Mouse (Mus musculus): Measurements from ENCODE around the gene Habp4.

Gene Habp4

DNA sequence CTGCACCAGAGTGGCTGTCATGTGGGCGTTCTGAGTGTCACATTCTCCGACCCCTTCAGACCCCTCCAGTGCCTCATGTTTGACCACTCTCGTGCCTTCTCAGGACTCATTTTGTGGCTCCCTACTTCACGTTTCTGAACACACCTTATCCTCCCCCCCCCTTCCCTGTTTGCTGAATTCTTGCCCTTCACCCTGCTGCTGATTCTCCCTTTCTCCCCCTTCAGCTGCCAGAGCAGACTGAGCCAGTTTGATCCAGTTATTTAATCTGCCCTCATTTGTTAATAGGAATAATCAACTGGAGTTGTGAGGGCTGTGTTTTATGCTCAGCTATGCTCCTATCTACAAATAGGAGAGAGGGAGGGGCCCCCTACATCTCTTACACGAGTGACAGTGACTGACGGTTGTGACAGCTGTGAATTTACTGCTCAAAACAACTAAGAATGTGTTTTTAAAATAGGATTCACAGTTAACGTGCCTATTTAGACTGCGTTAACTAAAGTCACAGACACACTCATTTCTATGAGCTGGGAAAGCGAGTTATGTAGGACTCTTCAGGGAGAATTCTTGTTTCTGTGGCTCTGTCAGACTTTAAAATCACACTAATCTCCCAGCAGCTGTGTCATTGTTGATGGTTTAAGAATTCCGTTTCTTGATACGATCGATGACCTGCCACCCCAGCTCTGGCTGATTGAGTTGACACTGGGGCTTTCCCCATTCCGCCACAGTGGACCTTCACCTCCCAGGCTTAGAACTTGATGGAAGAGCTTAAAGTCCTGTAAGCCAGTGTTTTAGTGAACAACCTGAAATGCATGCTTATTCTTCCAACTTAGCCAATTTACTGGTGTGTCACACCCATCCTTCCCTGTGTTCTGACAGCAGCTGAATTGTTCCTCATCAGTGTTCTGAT lies 17.4 kb downstream of the Habp4 start:
- DNase-seq: no peak

GRCm38 (mm10) chr13:64180300-64180699 lies 18.7 kb downstream of the Habp4 start:
- DNase-seq: peak in 1 of 2 experiments; percentile 12

GRCm38 (mm10) chr13:64180888-64181287 lies 19.3 kb downstream of the Habp4 start:
- DNase-seq: peak; percentile 68 to 73

- DNase-seq: no peak
Measured at GRCm38 (mm10) chr13:64182091-64182490, 20.5 kb downstream of the Habp4 start.

GRCm38 (mm10) chr13:64183583-64183982 lies 22.0 kb downstream of the Habp4 start:
- DNase-seq: no peak

DNA sequence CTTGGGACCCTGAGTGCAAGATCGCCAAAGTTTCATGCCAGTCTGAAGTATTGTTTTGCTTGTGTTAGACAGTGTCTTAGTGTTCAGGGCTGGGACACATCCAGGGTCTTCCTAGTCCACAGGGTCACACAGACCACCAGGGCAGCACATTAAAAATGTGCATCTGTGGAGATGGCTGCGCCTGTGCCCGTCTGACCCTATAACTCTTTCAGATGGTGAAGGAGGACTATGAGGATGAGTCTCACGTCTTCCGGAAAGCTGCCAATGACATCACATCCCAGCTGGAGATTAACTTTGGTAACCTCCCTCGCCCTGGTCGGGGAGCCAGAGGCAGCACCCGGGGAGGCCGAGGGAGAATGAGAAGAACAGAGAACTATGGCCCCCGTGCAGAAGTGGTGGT lies 22.7 kb downstream of the Habp4 start:
- DNase-seq: no peak

GRCm38 (mm10) chr13:64185176-64185575 lies 23.6 kb downstream of the Habp4 start:
- DNase-seq: no peak

DNA sequence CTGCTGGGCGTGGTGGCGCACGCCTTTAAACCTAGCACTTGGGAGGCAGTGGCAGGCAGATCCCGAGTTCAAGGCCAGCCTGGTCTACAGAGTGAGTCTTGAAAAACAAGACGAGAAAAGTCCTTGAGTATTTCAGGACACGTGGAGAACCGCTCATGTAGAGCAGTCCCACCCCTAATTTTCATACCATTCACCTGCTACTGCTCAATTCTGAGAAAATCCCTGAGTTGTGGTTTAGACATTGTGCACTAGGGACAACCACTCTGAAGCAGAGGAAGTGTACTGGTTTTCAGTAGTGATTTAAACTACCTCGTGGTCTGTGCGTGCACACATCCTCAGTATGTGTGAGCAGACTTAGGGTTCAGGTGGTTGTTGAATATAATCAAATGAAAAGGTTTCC lies 24.0 kb downstream of the Habp4 start:
- no peak for DNase-seq

- DNase-seq: no peak
Measured at GRCm38 (mm10) chr13:64186516-64186915, 24.9 kb downstream of the Habp4 start.

DNA sequence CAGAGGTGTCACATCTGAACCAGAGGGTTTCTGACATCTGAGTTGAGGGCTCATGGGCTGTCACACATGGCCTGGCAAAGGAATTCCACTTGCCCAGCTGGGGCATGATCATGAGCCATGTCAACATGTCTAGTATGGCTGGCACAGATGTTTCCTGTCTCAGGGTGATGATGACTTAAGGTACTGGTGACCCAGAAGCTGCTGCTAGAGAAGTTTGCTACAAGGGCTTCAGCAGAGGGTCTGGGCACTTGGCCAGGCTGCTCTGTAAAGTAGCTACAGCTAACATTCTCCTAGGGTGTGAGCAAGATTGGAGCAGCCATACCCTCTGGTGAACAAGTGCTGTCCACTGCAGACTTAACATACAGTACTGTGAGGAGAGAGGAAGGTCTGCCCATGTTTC lies 25.4 kb downstream of the Habp4 start:
- no peak for DNase-seq

DNA sequence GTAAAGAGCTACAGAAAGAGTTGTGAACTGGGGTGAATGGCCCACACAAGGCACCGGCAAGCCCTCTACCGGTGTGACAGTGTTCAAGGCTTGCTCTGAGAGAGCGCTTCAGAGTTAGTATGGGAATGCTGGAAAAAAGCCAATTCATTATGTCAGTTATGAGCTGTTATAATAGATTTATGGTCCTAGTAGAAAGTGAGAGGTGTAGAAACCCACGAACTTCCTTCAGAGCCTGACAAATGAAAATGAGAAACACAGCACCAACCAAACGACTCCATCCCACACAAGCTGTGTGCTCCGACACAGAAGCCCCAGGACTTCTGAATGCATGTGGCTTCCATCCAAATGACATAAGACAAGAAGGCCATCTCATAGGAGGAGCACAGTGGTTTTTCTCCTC lies 36.3 kb downstream of the Habp4 start:
- DNase-seq: no peak

GRCm38 (mm10) chr13:64198310-64198709 lies 36.7 kb downstream of the Habp4 start:
- DNase-seq: no peak

DNA sequence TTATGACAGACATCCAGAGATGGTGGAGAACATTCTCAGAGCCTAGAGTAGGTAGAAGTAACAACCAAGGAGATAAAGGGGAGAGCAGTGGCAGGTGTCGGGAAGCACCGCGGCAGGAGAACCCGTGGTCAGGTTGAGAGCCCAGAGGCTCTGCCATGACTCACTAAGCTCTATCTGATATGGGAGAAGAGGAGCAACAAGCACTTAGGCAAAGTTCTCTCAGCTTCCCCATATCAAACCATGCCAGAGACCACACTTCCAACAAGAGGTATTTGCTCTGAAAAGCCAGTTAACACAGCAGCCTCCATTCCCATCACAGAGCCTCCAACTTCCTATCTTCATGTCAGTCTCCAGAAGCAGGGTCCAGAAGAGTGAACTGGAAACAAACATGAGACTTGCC lies 39.3 kb downstream of the Habp4 start:
- no peak for DNase-seq

GRCm38 (mm10) chr13:64204726-64205125 lies 43.1 kb downstream of the Habp4 start:
- DNase-seq: peak; percentile 53 to 57

DNA sequence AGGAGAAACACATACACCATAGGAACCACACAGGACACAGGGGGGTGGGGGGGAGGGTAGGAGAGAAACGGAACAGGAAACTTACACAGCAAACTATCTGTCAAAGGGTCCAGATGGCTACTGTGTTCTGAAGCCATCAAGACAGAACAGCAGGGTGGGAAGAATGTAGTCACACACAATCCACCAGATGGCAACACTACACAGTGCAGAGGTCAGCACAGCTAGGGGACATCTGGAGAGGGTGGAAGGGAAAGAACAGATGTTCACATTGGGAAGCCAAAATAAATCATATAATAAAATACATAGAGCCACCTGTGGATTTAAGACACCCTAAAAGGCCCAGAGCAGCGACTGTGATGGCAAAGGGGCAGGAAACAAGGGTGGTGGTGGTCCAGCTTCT lies 43.6 kb downstream of the Habp4 start:
- DNase-seq: no peak

GRCm38 (mm10) chr13:64208146-64208545 lies 46.5 kb downstream of the Habp4 start:
- DNase-seq: no peak

GRCm38 (mm10) chr13:64211995-64212603 lies 50.5 kb downstream of the Habp4 start:
- no peak for DNase-seq

GRCm38 (mm10) chr13:64214891-64215290 lies 53.3 kb downstream of the Habp4 start:
- DNase-seq: no peak

GRCm38 (mm10) chr13:64225738-64226137 lies 64.1 kb downstream of the Habp4 start:
- no peak for DNase-seq

GRCm38 (mm10) chr13:64226725-64227124 lies 65.1 kb downstream of the Habp4 start:
- no peak for DNase-seq

- no peak for DNase-seq
Measured at GRCm38 (mm10) chr13:64233139-64233538, 71.5 kb downstream of the Habp4 start.

GRCm38 (mm10) chr13:64235062-64235715 lies 73.6 kb downstream of the Habp4 start:
- no peak for DNase-seq

GRCm38 (mm10) chr13:64235777-64236176 lies 74.2 kb downstream of the Habp4 start:
- no peak for DNase-seq
